Mouse (Mus musculus) adrenal gland (tissue): Measurements from ENCODE around the gene Paqr8.

Experiments
- intact Hi-C: fragments of 180-260 bp; cut with DNase I; formaldehyde crosslinking; loops from one replicate; pipeline ENCODE4 v1.15.1; 2025

Gene Paqr8

GRCm38 (mm10) chr1:20951799-20952198 is 61.4 kb downstream of the Paqr8 start:
- intact Hi-C loops = loop anchor here (5.0 kb wide), 1 partner anchor 121 kb away; no protein-coding TSS in a partner anchor

- intact Hi-C loops = loop anchor here (5.0 kb wide), 1 partner anchor 117 kb away; no protein-coding TSS in a partner anchor
Observed at GRCm38 (mm10) chr1:20954876-20955275, 64.5 kb downstream of the Paqr8 start.

- intact Hi-C loops = no loop called here
Observed at GRCm38 (mm10) chr1:20969642-20970041, 79.2 kb downstream of the Paqr8 start.

GRCm38 (mm10) chr1:20973389-20973788 is 83.0 kb downstream of the Paqr8 start:
- intact Hi-C loops = no loop called here

GRCm38 (mm10) chr1:20974341-20975135 is 84.1 kb downstream of the Paqr8 start:
- intact Hi-C loops = no loop called here

GRCm38 (mm10) chr1:20980553-20980952 is 90.1 kb downstream of the Paqr8 start:
- intact Hi-C loops = no loop called here

- intact Hi-C loops = no loop called here
Observed at GRCm38 (mm10) chr1:20981764-20982163, 91.4 kb downstream of the Paqr8 start.

- intact Hi-C loops = no loop called here
Observed at GRCm38 (mm10) chr1:20984103-20984502, 93.7 kb downstream of the Paqr8 start.

- intact Hi-C loops = no loop called here
Observed at GRCm38 (mm10) chr1:20984582-20984981, 94.2 kb downstream of the Paqr8 start.

GRCm38 (mm10) chr1:20986378-20987056 is 96.1 kb downstream of the Paqr8 start:
- intact Hi-C loops = no loop called here
